Mouse (Mus musculus): Measurements from ENCODE around the gene Hoxc9. TPM values are rescaled to one million over a fixed set of nuclear protein-coding genes. Genes with fewer than 3 reads are reported as not detected.

The Hoxc9 gene
- polyA plus RNA-seq, 1 experiment = 2.1 TPM

DNA sequence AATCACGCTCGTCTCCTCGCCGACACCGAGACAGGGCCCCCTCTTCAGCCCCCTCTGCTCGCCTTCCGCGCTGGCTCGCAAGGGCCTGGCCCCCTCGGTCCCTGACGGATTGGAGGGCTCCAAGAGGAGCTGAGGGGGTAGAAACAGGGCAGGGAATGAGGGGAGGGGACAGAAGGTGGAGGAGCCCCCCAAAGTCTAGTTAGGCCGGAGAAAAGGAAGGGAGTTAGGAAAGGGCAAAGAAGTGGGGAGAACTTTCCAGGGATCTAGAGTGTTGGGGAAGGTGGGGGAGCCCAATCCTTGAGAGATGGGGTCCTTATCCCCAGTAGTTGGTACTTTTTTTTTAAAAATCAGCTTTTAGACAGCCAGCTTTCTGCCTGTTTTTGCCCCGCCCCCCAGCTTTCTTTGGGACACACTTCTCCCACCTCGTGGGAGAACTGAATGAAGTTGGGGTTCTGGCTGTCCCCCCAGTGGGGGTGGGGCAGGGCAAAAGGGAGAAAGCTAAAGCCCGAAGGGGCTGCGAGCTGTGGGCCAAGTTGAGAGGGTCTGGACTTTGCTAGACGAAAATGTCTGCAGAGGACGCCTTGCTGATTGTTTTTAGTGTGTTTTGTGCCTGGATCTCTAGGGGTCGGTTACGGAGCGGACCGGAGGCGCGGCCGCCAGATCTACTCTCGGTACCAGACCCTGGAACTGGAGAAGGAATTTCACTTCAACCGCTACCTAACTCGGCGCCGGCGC is 34.0 kb downstream of the Hoxc9 start:
- Histone ChIP-seq H3K4me3 (ENCODE audit: control insufficient read depth, low read depth, low read length) (peak overlapping the region; percentile 20; the same call in 1 of the 2 replicates), H3K4me1 (ENCODE audit: control insufficient read depth, insufficient read depth, low read length) (peaks cover 30% of the 10 kb centered on the region), H3K27ac (ENCODE audit: control insufficient read depth, insufficient read depth, low read depth, low read length) (no peak overlapping the region), H3K36me3 (ENCODE audit: control insufficient read depth, insufficient read depth, low read length) (no peaks in the 10 kb centered on the region), H3K27me3 (ENCODE audit: control insufficient read depth, insufficient read depth, low read length) (peaks cover 13% of the 10 kb centered on the region)
- TF ChIP-seq POLR2A (IDR thresholded peaks at IDR 0.05; ENCODE audit: control insufficient read depth, low read depth, low read length) (no peak), CTCF (IDR thresholded peaks at IDR 0.05; ENCODE audit: control insufficient read depth, insufficient read depth, insufficient replicate concordance, low read depth, low read length) (no peak)

DNA sequence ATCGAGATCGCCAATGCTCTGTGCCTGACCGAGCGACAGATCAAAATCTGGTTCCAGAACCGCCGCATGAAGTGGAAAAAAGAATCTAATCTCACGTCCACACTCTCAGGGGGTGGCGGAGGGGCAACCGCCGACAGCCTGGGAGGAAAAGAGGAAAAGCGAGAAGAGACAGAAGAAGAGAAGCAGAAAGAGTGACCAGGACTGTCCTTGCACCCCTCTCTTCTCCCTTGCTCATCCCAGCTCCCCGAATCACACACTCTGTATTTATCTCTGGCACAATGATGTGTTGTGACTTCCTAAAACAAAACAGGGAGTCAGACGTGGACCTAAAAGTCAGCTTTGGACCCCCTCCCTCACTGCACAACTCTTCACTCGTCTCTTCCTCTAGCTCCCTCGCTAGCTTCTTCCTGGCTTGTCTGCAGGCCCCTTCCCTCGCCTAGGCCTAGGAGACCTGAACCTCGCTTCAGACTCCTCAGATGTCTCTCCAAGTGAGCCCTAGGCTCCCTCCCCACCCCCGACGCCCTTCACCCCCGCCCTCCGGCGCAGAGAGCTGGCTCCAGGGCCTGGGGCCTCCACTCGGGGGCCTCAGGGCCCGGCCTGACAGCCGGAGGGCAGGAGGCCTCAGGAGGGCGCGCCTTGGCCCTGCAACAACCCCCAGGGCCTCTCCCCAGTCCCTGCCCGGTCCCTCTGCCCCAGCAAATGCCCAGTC is 34.8 kb downstream of the Hoxc9 start:
- TF ChIP-seq POLR2A (IDR thresholded peaks at IDR 0.05; ENCODE audit: control insufficient read depth, low read depth, low read length) = no peak
- TF ChIP-seq CTCF (IDR thresholded peaks at IDR 0.05; ENCODE audit: control insufficient read depth, insufficient read depth, insufficient replicate concordance, low read depth, low read length) = no peak
- Histone ChIP-seq H3K4me1 (ENCODE audit: control insufficient read depth, insufficient read depth, low read length) (peaks cover 33% of the 10 kb centered on the region), H3K27me3 (ENCODE audit: control insufficient read depth, insufficient read depth, low read length) (peaks cover 11% of the 10 kb centered on the region), H3K4me3 (ENCODE audit: control insufficient read depth, low read depth, low read length) (peak overlapping the region; percentile 3; the same call in 1 of the 2 replicates), H3K36me3 (ENCODE audit: control insufficient read depth, insufficient read depth, low read length) (no peaks in the 10 kb centered on the region), H3K27ac (ENCODE audit: control insufficient read depth, insufficient read depth, low read depth, low read length) (no peak overlapping the region)

- 0 out of 2 replicates have a peak, but pooled peaks have one; percentile 9 for TF ChIP-seq POLR2A (IDR thresholded peaks at IDR 0.05; ENCODE audit: control insufficient read depth, low read depth, low read length)
- no peak for TF ChIP-seq CTCF (IDR thresholded peaks at IDR 0.05; ENCODE audit: control insufficient read depth, insufficient read depth, insufficient replicate concordance, low read depth, low read length)
- Histone ChIP-seq H3K27me3 (ENCODE audit: control insufficient read depth, insufficient read depth, low read length) (peaks cover 11% of the 10 kb centered on the region), H3K4me3 (ENCODE audit: control insufficient read depth, low read depth, low read length) (no peak overlapping the region), H3K4me1 (ENCODE audit: control insufficient read depth, insufficient read depth, low read length) (peaks cover 33% of the 10 kb centered on the region), H3K36me3 (ENCODE audit: control insufficient read depth, insufficient read depth, low read length) (no peaks in the 10 kb centered on the region), H3K27ac (ENCODE audit: control insufficient read depth, insufficient read depth, low read depth, low read length) (no peak overlapping the region)
These were observed 35.8 kb downstream of the Hoxc9 start for GRCm38 (mm10) chr15:103011928-103012486.

- Histone ChIP-seq H3K27ac (ENCODE audit: control insufficient read depth, insufficient read depth, low read depth, low read length) (no peak overlapping the region), H3K27me3 (ENCODE audit: control insufficient read depth, insufficient read depth, low read length) (peaks cover 11% of the 10 kb centered on the region), H3K4me1 (ENCODE audit: control insufficient read depth, insufficient read depth, low read length) (peaks cover 33% of the 10 kb centered on the region), H3K36me3 (ENCODE audit: control insufficient read depth, insufficient read depth, low read length) (no peaks in the 10 kb centered on the region), H3K4me3 (ENCODE audit: control insufficient read depth, low read depth, low read length) (no peak overlapping the region; the same call in 1 of the 2 replicates)
- TF ChIP-seq CTCF (IDR thresholded peaks at IDR 0.05; ENCODE audit: control insufficient read depth, insufficient read depth, insufficient replicate concordance, low read depth, low read length) (peak; percentile 87), POLR2A (IDR thresholded peaks at IDR 0.05; ENCODE audit: control insufficient read depth, low read depth, low read length) (no peak)
These were observed 37.2 kb downstream of the Hoxc9 start for GRCm38 (mm10) chr15:103013238-103013984.

DNA sequence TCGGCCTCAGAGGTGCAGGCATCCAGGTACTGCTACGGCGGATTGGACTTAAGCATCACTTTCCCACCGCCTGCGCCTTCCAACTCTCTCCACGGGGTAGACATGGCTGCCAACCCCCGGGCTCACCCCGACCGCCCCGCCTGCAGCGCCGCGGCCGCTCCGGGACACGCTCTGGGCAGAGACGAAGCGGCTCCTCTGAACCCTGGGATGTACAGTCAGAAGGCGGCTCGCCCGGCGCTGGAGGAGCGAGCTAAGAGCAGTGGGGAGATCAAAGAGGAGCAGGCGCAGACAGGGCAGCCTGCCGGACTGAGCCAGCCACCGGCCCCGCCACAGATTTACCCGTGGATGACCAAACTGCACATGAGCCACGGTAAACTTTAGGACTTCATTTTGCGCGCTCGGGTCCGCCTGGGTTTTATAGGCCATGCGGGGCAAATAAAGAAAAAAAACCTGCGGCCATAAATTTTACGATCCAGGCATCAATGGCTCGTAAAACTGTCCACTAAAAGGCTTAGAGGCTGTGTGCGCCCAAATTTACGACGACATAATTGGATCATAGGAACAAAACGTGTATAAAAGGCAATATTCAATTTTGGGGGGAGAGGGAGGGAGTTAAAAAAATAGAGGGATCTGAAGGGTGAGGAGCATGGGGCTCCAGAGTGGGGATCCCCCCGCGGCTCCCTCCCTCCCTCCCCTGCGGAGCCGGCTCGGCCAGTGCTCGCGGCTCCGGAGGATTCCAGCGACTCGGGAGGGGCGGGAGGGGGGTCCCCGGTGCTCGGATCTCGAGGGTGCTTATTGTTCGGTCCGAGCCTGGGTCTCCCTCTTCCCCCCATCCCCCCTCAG is 38.1 kb downstream of the Hoxc9 start:
- Histone ChIP-seq H3K36me3 (ENCODE audit: control insufficient read depth, insufficient read depth, low read length) (no peaks in the 10 kb centered on the region), H3K27ac (ENCODE audit: control insufficient read depth, insufficient read depth, low read depth, low read length) (no peak overlapping the region), H3K4me3 (ENCODE audit: control insufficient read depth, low read depth, low read length) (peak overlapping the region; percentile 40), H3K27me3 (ENCODE audit: control insufficient read depth, insufficient read depth, low read length) (peaks cover 11% of the 10 kb centered on the region), H3K4me1 (ENCODE audit: control insufficient read depth, insufficient read depth, low read length) (peaks cover 33% of the 10 kb centered on the region)
- TF ChIP-seq POLR2A (IDR thresholded peaks at IDR 0.05; ENCODE audit: control insufficient read depth, low read depth, low read length) (no peak), CTCF (IDR thresholded peaks at IDR 0.05; ENCODE audit: control insufficient read depth, insufficient read depth, insufficient replicate concordance, low read depth, low read length) (no peak)

DNA sequence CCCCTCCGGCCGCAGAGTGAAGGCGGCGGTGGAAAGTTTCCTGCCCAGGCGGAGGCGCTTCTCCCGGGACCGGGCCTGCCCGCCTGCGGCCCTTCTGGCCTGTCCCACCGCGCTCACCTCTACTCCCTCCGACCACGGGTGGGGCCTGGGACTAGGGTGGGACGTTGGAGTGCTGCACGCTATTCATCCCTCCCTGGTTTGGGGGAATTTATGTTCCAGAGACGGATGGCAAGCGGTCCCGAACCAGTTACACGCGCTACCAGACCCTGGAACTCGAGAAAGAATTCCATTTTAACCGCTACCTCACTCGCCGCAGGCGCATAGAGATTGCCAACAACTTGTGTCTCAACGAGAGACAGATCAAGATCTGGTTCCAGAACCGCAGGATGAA is 38.8 kb downstream of the Hoxc9 start:
- Histone ChIP-seq H3K27me3 (ENCODE audit: control insufficient read depth, insufficient read depth, low read length) (peaks cover 11% of the 10 kb centered on the region), H3K4me3 (ENCODE audit: control insufficient read depth, low read depth, low read length) (peak overlapping the region; percentile 40)

More for the DNA sequence above, 38.8 kb downstream of the Hoxc9 start:
- peaks cover 28% of the 10 kb centered on the region for H3K4me1 ChIP-seq (ENCODE audit: control insufficient read depth, insufficient read depth, low read length)
- H3K36me3 ChIP-seq (ENCODE audit: control insufficient read depth, insufficient read depth, low read length) = no peaks in the 10 kb centered on the region
- no peak overlapping the region for H3K27ac ChIP-seq (ENCODE audit: control insufficient read depth, insufficient read depth, low read depth, low read length)
- TF ChIP-seq CTCF (IDR thresholded peaks at IDR 0.05; ENCODE audit: control insufficient read depth, insufficient read depth, insufficient replicate concordance, low read depth, low read length) = no peak
- TF ChIP-seq POLR2A (IDR thresholded peaks at IDR 0.05; ENCODE audit: control insufficient read depth, low read depth, low read length) = no peak

Data from testis, adult 2 months (tissue).